Mouse (Mus musculus) embryonic facial prominence, embryonic 12.5 days (tissue): ENCODE measurements around the gene Slc2a3. TPM values are rescaled to one million over a fixed set of nuclear protein-coding genes. Genes with fewer than 3 reads are reported as not detected.
A peak's percentile ranks its signal among the peaks of the same experiment; 100 is the strongest.
"Not testable (repeated sequence)": the region's sequence is repeated elsewhere in the genome, so short reads cannot be mapped to it uniquely, and the experiment has no call there.

Experiments
- ATAC-seq: fragments of 200-750 bp; cut with Nextera tagmentation; 2 replicates; pipeline ENCODE4 v1.8.0; 2017; ENCODE audit not compliant: insufficient number of reproducible peaks, insufficient read depth, low FRiP score, low TSS enrichment
- H3K27ac ChIP-seq: fragments of 300-500 bp; sonication (generic); 2 replicates; pipeline ENCODE4 v1.5.1; 2016; ENCODE audit warnings: mild to moderate bottlenecking
- H3K27me3 ChIP-seq: fragments of 300-500 bp; sonication (generic); 2 replicates; pipeline ENCODE4 v1.6.1; 2016; ENCODE audit warnings: mild to moderate bottlenecking, moderate library complexity
- H3K36me3 ChIP-seq: fragments of 300-500 bp; sonication (generic); 2 replicates; pipeline ENCODE4 v1.6.1; 2016; ENCODE audit warnings: mild to moderate bottlenecking
- H3K4me1 ChIP-seq: fragments of 300-500 bp; sonication (generic); 2 replicates; pipeline ENCODE4 v1.6.1; 2016
- H3K4me2 ChIP-seq: fragments of 300-500 bp; sonication (generic); replicated peaks from 2 replicates; pipeline ENCODE4 v1.6.1; 2016; ENCODE audit warnings: mild to moderate bottlenecking, moderate library complexity
- H3K4me3 ChIP-seq: fragments of 300-500 bp; sonication (generic); 2 replicates; pipeline ENCODE4 v1.5.1; 2016; ENCODE audit warnings: mild to moderate bottlenecking
- H3K9ac ChIP-seq: fragments of 300-500 bp; sonication (generic); 2 replicates; pipeline ENCODE4 v1.6.1; 2016; ENCODE audit warnings: mild to moderate bottlenecking, moderate library complexity
- H3K9me3 ChIP-seq: fragments of 300-500 bp; sonication (generic); 2 replicates; pipeline ENCODE4 v1.6.1; 2016; ENCODE audit warnings: mild to moderate bottlenecking, moderate library complexity
- WGBS: fragments of 180-500 bp; shearing (Covaris S2); methylation state at CpG from one replicate; pipeline ENCODE4 v1.1.7; 2016; 5-methylcytosine and 5-hydroxymethylcytosine counted together
- polyA plus RNA-seq: library from polyadenylated mRNA; unstranded; fragments of >200 nt; fragmentation: Nextera tagmentation; extraction: Ambion mirVana; gene quantifications from 2 replicates; pipeline ENCODE4 v1.2.1, GENCODE M21; 2016

Slc2a3 gene
- polyA plus RNA-seq, 1 experiment from 2014 or later: 32.7 TPM

DNA sequence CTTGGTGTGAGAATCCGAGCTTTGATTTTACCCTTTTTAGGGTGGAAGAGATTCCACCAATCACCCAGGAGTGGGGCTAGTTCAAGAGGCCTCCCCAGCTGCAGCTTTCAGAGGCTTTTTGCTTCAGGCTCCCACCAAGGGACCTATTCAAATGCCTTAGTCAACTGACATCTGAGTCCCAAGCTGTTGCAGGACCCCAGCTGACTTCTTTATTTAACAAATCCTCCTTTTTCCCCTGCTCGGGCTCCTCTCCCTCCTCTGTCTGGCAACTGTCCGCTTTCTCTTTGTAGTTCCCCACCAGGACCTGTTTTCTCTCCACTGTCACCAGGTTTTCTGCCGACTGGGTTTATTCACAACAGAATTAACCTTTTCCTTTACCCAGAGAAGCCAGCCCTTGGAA lies 85.6 kb downstream of the Slc2a3 start:
- ATAC-seq: no peak
- Histone ChIP-seq H3K4me3 (no peak overlapping the region), H3K36me3 (no peaks in the 10 kb centered on the region), H3K4me2 (no peak overlapping the region), H3K27me3 (no peaks in the 10 kb centered on the region), H3K4me1 (0 out of 2 replicates have a peak, but pooled peaks cover 5% of the 10 kb centered on the region), H3K9me3 (no peaks in the 10 kb centered on the region), H3K9ac (no peak overlapping the region), H3K27ac (no peak overlapping the region)
- 4% methylated on average over 4 of the region's 4 CpGs for WGBS

DNA sequence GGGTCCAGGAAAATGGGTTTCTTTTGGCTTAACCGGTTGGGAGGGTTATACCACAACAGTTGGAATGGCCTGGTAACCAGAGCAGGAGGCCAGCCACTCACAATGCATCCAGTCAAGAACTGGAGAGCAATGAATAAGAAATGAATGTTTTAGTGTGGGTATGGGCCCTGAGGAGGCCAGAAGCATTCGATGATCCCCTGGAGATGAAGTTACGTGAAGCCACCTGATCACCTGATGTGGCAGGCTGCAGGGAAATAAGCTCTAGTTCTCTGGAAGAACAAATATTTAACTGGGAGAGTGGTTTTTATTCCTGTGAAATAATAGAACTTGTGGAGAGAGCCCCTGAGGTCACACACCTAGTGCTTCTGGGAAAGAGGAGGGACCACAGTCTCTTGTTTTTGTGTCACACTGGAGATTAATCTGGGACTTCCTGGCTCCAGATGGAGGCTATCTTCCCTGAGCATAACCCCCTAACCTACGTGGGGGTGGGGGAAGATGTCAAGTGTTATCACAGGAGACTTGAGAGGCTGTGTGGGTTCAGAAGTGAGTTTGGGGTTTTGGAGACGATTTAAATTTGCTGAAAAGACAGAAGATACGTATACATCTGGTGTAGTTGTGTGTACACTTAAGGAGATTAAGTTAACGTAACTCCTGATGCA lies 86.6 kb downstream of the Slc2a3 start:
- ATAC-seq: no peak
- Histone ChIP-seq H3K4me3 (no peak overlapping the region), H3K4me2 (no peak overlapping the region), H3K36me3 (no peaks in the 10 kb centered on the region), H3K27ac (no peak overlapping the region), H3K9ac (no peak overlapping the region), H3K9me3 (no peaks in the 10 kb centered on the region), H3K27me3 (no peaks in the 10 kb centered on the region), H3K4me1 (0 out of 2 replicates have a peak, but pooled peaks cover 5% of the 10 kb centered on the region)
- WGBS: 54% methylated on average over 7 of the region's 7 CpGs

DNA sequence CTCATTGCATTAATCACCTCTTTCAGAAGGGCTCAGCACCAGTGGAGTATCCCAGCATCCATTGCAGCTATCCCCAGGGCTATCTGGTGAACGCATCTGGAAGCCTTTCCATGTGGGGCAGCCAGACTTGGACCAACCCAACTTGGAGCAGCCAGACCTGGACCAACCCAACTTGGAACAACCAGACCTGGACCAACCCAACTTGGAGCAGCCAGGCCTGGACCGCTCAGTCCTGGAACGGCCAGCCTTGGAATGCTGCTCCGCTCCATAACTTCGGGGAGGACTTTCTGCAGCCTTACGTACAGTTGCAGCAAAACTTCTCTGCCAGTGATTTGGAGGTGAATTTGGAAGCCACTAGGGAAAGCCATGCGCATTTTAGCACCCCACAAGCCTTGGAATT lies 88.3 kb downstream of the Slc2a3 start:
- not testable (repeated sequence) for H3K9ac ChIP-seq, H3K4me3 ChIP-seq, H3K36me3 ChIP-seq, ATAC-seq, H3K27ac ChIP-seq, H3K4me2 ChIP-seq, H3K9me3 ChIP-seq, H3K4me1 ChIP-seq, H3K27me3 ChIP-seq
- 92% methylated on average over 7 of the region's 7 CpGs for WGBS

DNA sequence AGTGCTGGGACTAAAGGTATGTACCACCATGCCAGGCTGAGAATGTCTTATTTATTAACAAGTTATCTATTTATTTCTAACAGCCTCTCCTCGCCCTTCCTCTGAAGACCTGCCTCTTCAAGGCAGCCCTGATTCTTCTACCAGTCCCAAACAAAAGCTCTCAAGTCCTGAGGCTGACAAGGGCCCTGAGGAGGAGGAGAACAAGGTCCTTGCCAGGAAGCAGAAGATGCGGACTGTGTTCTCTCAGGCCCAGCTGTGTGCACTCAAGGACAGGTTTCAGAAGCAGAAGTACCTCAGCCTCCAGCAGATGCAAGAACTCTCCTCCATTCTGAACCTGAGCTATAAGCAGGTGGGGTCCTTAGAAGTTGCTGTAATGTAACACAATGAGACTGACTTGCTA lies 90.0 kb downstream of the Slc2a3 start:
- Histone ChIP-seq H3K27ac (no peak overlapping the region), H3K4me3 (no peak overlapping the region), H3K4me2 (no peak overlapping the region), H3K27me3 (peaks cover 19% of the 10 kb centered on the region), H3K9me3 (no peaks in the 10 kb centered on the region), H3K4me1 (0 out of 2 replicates have a peak, but pooled peaks cover 5% of the 10 kb centered on the region), H3K9ac (no peak overlapping the region), H3K36me3 (no peaks in the 10 kb centered on the region)
- no peak for ATAC-seq
- 87% methylated on average over 2 of the region's 2 CpGs for WGBS

DNA sequence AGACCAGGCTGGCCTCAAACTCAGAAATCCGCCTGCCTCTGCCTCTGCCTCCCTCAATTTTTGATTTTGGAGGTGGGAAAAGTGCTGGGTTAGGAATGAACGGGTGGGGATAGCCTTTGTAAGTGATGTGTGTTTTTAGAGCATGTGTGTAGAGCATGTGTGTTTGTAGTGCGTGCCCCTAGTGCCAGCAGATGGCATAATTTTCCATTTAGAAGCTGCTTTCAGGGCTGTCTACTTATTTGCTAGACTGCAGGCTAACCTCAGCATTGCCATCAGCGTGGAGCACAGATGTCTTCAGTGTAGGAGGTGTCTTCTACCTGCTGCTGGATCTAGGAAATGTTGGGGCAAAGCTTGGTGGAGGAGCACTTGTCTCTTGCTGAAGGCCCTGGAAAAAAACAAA lies 92.6 kb downstream of the Slc2a3 start:
- WGBS: 73% methylated on average over 4 of the region's 4 CpGs
- Histone ChIP-seq H3K27me3 (peaks cover 26% of the 10 kb centered on the region), H3K9ac (no peak overlapping the region), H3K4me3 (no peak overlapping the region), H3K4me2 (no peak overlapping the region), H3K36me3 (no peaks in the 10 kb centered on the region), H3K27ac (no peak overlapping the region), H3K9me3 (no peaks in the 10 kb centered on the region), H3K4me1 (no peaks in the 10 kb centered on the region)
- ATAC-seq: no peak

DNA sequence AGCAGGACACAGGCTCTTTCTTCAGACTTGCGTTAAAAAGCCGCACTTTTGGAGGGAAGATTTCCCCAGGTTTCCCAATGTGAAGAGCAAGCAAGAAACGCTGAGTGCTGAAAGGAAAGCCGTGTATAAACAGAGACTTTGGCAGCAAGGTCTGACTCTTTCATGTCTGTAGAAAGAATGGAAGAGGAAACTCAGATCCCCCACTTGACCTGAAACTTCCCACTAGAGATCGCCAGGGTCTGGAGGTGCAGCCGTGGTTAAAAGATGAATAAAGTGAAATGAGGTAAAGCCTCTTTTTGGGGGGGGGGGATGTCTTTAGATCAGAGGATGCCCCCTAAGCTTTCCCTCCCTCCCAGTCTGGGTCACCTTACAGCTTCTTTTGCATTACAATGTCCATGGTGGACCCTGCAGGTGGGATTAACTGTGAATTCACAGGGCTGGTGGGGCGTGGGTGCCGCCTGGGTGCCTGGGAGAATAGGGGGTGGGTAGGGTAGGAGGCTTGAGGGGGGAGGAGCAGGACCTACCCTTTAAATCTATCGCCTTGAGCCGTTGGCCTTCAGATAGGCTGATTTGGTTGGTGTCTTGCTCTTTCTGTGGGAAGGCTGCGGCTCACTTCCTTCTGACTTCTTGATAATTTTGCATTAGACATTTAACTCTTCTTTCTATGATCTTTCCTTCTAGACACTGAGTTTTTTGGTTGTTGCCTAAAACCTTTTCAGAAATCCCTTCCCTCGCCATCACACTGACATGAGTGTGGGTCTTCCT lies 94.2 kb downstream of the Slc2a3 start, which contains the start of gene Nanog:
TSS of gene Nanog (plus strand) at position 454 of the 765 bp plus-strand sequence.
- Histone ChIP-seq H3K9ac (no peak within 1 kb of the TSS), H3K27ac (no peak within 1 kb of the TSS), H3K27me3 (peaks cover 26% of the 10 kb centered on the region), H3K4me1 (no peaks in the 10 kb centered on the region; the same call in 1 of the 2 replicates), H3K9me3 (no peaks in the 10 kb centered on the region), H3K4me3 (no peak within 1 kb of the TSS), H3K36me3 (no peaks in the 10 kb centered on the region), H3K4me2 (no peak within 1 kb of the TSS)
- ATAC-seq: no peak
- WGBS: 16% methylated on average over 12 of the region's 12 CpGs

DNA sequence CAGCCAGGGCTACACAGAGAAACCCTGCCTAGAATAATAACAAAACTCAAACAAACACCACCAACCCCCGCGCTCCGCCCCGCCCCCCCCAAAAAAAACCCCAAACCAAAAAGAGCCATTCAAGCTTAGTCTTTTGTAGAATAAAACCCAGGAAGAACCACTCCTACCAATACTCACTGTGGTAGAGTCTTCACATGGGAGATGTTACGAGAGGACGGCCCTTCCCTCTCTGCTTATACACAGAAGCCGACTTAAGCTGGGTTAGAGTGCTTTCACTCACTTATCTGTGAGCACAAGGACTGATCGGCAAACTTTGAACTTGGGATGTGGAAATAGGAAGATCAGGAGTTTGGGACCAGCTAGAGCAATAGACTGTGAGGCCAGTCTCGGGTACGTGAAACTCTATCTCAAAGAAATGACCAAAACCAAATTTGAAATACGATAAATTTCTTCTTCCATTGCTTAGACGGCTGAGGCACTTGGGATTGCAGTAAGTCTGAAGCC lies 95.1 kb downstream of the Slc2a3 start:
- ATAC-seq: no peak
- Histone ChIP-seq H3K36me3 (no peaks in the 10 kb centered on the region), H3K27me3 (peaks cover 26% of the 10 kb centered on the region), H3K4me2 (no peak overlapping the region), H3K4me3 (no peak overlapping the region), H3K27ac (no peak overlapping the region), H3K4me1 (no peaks in the 10 kb centered on the region; the same call in 1 of the 2 replicates), H3K9me3 (no peaks in the 10 kb centered on the region), H3K9ac (no peak overlapping the region)
- 67% methylated on average over 12 of the region's 12 CpGs for WGBS

DNA sequence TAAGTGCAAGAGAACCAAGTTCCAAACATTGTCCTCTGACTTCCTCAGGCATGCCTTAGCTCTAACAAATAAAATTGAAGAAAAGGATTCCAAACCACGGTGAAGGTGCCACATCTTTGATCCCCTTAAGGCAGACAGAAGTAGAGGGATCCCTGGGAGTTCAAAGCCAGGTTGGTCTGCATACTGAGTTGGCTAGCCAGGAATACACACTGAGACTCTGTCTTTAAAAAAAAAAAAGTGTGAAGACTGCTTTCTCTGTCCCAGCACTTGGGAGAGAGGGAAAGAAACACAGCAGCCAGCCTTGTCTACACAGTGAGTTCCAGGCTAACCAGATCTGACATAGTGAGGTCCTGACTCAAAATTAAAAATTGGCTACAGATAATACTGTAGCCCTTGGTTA lies 97.7 kb downstream of the Slc2a3 start:
- 21% methylated on average over 1 of the region's 1 CpGs for WGBS
- H3K9ac ChIP-seq: no peak overlapping the region
- H3K4me3 ChIP-seq: no peak overlapping the region
- no peaks in the 10 kb centered on the region for H3K9me3 ChIP-seq
- H3K4me1 ChIP-seq: no peaks in the 10 kb centered on the region; the same call in 1 of the 2 replicates
- H3K4me2 ChIP-seq: no peak overlapping the region
- no peak for ATAC-seq
- H3K27ac ChIP-seq: 0 out of 2 replicates have a peak overlapping the region, but pooled peaks have one; percentile 81
- H3K27me3 ChIP-seq: peaks cover 26% of the 10 kb centered on the region
- no peaks in the 10 kb centered on the region for H3K36me3 ChIP-seq

DNA sequence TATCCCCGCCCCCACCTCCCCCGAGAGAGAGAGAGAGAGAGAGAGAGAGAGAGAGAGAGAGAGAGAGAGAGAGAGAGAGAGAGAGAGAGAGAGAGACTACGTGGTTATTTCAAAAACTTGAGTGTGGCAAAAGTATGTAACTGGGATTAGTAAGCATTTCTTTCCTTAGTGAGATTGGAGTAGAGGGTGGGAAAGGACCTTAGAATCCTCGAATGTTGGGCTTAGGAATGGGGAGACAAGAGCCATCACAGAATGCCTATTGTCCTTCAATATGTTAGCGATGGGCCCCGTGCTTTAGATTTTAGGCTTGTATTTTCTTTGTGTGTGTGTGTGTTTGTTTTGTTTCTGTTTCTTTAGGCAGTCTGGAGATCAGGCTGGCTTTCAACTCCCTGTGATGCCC lies 98.2 kb downstream of the Slc2a3 start:
- H3K9ac ChIP-seq: no peak overlapping the region
- H3K9me3 ChIP-seq: no peaks in the 10 kb centered on the region
- WGBS: 15% methylated on average over 6 of the region's 6 CpGs
- H3K4me3 ChIP-seq: no peak overlapping the region
- peak overlapping the region; percentile 46 for H3K4me2 ChIP-seq
- H3K4me1 ChIP-seq: no peaks in the 10 kb centered on the region; the same call in 1 of the 2 replicates
- no peak for ATAC-seq
- peaks cover 24% of the 10 kb centered on the region for H3K27me3 ChIP-seq
- peak overlapping the region; percentile 81; the same call in 1 of the 2 replicates for H3K27ac ChIP-seq
- no peaks in the 10 kb centered on the region for H3K36me3 ChIP-seq

DNA sequence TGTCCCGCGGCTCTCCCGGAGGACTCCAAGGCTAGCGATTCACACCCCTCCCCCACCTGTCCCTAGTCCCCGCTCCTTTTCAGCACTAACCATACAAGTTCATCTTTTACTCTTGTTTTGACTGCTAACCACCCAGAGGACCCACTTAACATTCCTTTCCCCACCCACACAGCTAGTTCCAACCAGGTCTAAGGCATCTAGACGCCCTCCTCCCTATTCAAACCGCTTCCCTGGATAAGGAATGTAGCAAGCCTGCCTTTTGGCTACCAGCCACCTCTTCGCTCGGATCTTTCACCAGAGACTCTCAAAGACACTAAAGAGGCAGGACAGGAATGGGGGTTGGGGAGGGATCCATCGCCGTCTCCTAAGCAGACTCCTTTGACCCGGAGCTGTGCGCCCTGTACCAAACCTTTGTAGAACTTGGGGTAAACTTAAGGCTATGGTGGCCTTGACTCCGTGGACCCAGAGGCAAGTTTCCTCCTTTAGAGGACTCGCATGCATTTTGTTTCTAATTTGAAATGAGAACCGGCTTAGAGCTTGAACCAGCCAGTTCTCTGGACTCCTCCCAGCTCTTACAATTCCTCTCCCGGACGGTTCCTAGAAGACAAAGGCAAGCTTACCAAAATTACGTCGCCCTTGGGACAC lies 98.8 kb downstream of the Slc2a3 start:
- Histone ChIP-seq H3K4me2 (peak overlapping the region; percentile 46), H3K36me3 (no peaks in the 10 kb centered on the region), H3K9ac (peak overlapping the region; percentile 31; the same call in 1 of the 2 replicates), H3K9me3 (no peaks in the 10 kb centered on the region), H3K4me1 (no peaks in the 10 kb centered on the region; the same call in 1 of the 2 replicates), H3K27me3 (peaks cover 18% of the 10 kb centered on the region), H3K4me3 (peak overlapping the region; percentile 17), H3K27ac (peak overlapping the region; percentile 81)
- WGBS: 4% methylated on average over 20 of the region's 20 CpGs
- peak; percentile 77; the same call in 1 of the 2 replicates for ATAC-seq

DNA sequence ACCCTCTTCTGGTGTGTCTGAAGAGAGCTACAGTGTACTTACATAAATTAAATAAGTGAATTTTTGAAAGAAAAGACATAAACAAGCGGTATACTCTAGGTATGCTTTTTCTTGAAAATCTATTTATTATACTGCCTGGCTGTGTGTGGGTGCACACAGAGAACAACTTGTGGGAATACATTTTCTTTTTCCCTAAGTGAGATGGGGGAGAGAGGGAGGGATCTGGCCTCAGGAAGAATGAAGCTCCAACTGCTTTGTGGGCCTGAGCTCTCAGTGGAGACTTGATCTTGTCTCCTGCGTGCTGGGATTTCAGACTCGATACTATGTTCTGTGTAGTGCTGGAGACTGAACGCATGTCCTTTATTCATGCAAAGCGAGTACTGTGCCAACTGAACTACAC lies 99.6 kb downstream of the Slc2a3 start:
- H3K36me3 ChIP-seq: no peaks in the 10 kb centered on the region
- H3K4me1 ChIP-seq: no peaks in the 10 kb centered on the region; the same call in 1 of the 2 replicates
- H3K4me2 ChIP-seq: no peak overlapping the region
- no peak overlapping the region for H3K9ac ChIP-seq
- no peak overlapping the region for H3K4me3 ChIP-seq
- no peaks in the 10 kb centered on the region for H3K9me3 ChIP-seq
- H3K27me3 ChIP-seq: peaks cover 11% of the 10 kb centered on the region
- 0 out of 2 replicates have a peak overlapping the region, but pooled peaks have one; percentile 81 for H3K27ac ChIP-seq
- 79% methylated on average over 5 of the region's 5 CpGs for WGBS
- no peak for ATAC-seq
